Mouse (Mus musculus) stomach, embryonic 14.5 days (tissue): ENCODE data around the gene Tsfm. TPM values are rescaled to one million over a fixed set of nuclear protein-coding genes. Genes with fewer than 3 reads are reported as not detected.

Experiments
- ATAC-seq: fragments of 200-750 bp; cut with Nextera tagmentation; 2 replicates; pipeline ENCODE4 v1.8.0; 2017; ENCODE audit warnings: low read depth, moderate TSS enrichment; ENCODE audit not compliant: insufficient number of reproducible peaks, insufficient read depth, low FRiP score
- H3K27ac ChIP-seq: fragments of 300-500 bp; sonication (generic); 2 replicates; pipeline ENCODE4 v1.5.1; 2014; ENCODE audit warnings: mild to moderate bottlenecking, low read length, moderate library complexity, mixed read lengths
- H3K27me3 ChIP-seq: fragments of 300-500 bp; sonication (generic); 2 replicates; pipeline ENCODE4 v1.6.1; 2014; ENCODE audit warnings: low read length, control low read depth, mixed read lengths; ENCODE audit not compliant: control insufficient read depth, insufficient read depth
- H3K36me3 ChIP-seq: fragments of 300-500 bp; sonication (generic); 2 replicates; pipeline ENCODE4 v1.6.1; 2014; ENCODE audit warnings: mild to moderate bottlenecking, control low read depth, low read length, moderate library complexity, mixed read lengths; ENCODE audit not compliant: control insufficient read depth, insufficient read depth
- H3K4me1 ChIP-seq: fragments of 300-500 bp; sonication (generic); 2 replicates; pipeline ENCODE4 v1.6.1; 2014; ENCODE audit warnings: low read length, control low read depth, mixed read lengths; ENCODE audit not compliant: control insufficient read depth, insufficient read depth
- H3K4me2 ChIP-seq: fragments of 300-500 bp; sonication (generic); replicated peaks from 2 replicates; pipeline ENCODE4 v1.6.1; 2014; ENCODE audit warnings: low read depth, low read length, control low read depth
- H3K4me3 ChIP-seq: fragments of 300-500 bp; sonication (generic); 2 replicates; pipeline ENCODE4 v1.5.1; 2014; ENCODE audit warnings: low read depth, low read length, control low read depth
- H3K9ac ChIP-seq: fragments of 300-500 bp; sonication (generic); replicated peaks from 2 replicates; pipeline ENCODE4 v1.6.1; 2014; ENCODE audit warnings: low read depth, mild to moderate bottlenecking, control low read depth, low read length, moderate library complexity, mixed read lengths
- H3K9me3 ChIP-seq: fragments of 300-500 bp; sonication (generic); 2 replicates; pipeline ENCODE4 v1.6.1; 2016; ENCODE audit warnings: low read depth, low read length, control low read depth; ENCODE audit not compliant: control insufficient read depth
- WGBS: fragments of 180-500 bp; shearing (Covaris S2); extraction: QIAGEN DNeasy Blood & Tissue Kit; methylation state at CpG from one replicate; pipeline ENCODE4 v1.1.7; 2014; 5-methylcytosine and 5-hydroxymethylcytosine counted together
- polyA plus RNA-seq: library from polyadenylated mRNA; unstranded; fragments of >200 nt; fragmentation: Nextera tagmentation; extraction: Ambion mirVana; gene quantifications from 2 replicates; pipeline ENCODE4 v1.2.1, GENCODE M21; 2014

Gene Tsfm
- polyA plus RNA-seq, 1 experiment from 2014 or later: 83.7 TPM

DNA sequence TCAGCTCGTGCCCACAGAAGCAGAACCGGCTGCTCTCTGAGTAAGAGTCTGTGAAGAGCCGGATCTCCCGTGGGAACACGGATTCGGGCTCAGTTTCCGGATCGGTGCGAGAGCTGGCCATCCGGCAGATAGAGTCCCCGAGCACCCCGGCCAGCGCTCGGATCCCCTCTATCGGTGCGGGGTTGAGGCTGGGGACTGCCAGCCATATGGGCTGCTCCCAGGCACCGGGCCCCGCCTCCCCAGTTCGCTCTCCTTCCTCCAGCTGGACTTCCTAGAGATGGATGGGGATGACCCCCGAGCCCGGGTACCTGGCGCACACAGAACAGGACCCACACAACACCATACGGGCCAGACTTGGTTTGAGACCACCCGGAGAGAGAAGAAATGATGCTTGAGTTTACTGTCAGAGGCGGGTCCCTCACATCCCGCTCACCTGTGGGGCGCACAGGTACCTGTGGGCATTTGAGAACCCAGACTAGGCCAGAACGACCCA is 10.7 kb upstream of the Tsfm start, which contains the start of the genes Mettl1 and Eef1akmt3:
TSS of gene Mettl1 (plus strand) at position 141 of the 493 bp plus-strand sequence.
TSS of gene Eef1akmt3 (minus strand) at position 240 of the 493 bp plus-strand sequence.
- peak within 1 kb of the TSS; percentile 99 for H3K4me2 ChIP-seq
- peak within 1 kb of the TSS; percentile 60 for H3K9ac ChIP-seq
- H3K27me3 ChIP-seq: no peaks in the 10 kb centered on the region
- peaks cover 2% of the 10 kb centered on the region; the same call in 1 of the 2 replicates for H3K36me3 ChIP-seq
- WGBS: under 1% methylated on average over 28 of the region's 28 CpGs
- no peaks in the 10 kb centered on the region for H3K9me3 ChIP-seq
- H3K4me3 ChIP-seq: peak within 1 kb of the TSS; percentile 72
- H3K4me1 ChIP-seq: peaks cover 5% of the 10 kb centered on the region
- ATAC-seq: peak; percentile 60; the same call in 1 of the 2 replicates
- peak within 1 kb of the TSS; percentile 52 for H3K27ac ChIP-seq

DNA sequence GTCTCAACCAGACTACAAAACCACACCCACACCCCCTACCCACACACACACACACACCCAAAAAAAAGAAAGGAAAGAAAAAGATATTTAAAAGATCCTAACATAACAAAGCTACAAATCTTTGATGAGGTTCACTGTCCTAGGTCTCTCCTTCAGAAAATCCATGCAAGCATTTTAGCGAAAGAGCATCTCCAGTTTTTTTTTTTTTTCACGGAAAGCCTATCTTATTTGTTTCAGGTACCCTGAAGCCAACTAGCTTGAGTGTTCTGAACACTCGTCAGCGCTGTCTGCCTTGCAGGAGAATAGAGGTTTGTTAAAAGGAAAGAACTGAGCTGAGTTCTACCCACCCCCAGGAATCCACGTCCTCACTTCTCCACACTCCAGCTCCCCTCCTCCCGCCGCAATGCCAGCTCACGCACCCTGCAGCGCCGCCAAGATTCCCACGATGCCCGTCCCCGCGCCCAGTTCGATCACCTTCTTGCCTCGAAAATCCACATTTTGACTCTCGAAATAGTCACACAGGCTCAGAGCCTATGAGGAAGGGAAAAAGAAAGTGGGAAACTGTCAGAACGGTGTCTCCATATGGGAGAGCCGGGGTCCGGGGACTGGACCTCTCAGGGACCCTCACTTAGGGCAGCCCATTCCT is 10.1 kb upstream of the Tsfm start:
- peak overlapping the region; percentile 72 for H3K4me3 ChIP-seq
- H3K4me1 ChIP-seq: peaks cover 5% of the 10 kb centered on the region
- H3K4me2 ChIP-seq: peak overlapping the region; percentile 99
- H3K27ac ChIP-seq: no peak overlapping the region; the same call in 1 of the 2 replicates
- ATAC-seq: no peak
- 1% methylated on average over 20 of the region's 20 CpGs for WGBS
- peaks cover 2% of the 10 kb centered on the region; the same call in 1 of the 2 replicates for H3K36me3 ChIP-seq
- H3K9me3 ChIP-seq: no peaks in the 10 kb centered on the region
- peak overlapping the region; percentile 60 for H3K9ac ChIP-seq
- no peaks in the 10 kb centered on the region for H3K27me3 ChIP-seq

DNA sequence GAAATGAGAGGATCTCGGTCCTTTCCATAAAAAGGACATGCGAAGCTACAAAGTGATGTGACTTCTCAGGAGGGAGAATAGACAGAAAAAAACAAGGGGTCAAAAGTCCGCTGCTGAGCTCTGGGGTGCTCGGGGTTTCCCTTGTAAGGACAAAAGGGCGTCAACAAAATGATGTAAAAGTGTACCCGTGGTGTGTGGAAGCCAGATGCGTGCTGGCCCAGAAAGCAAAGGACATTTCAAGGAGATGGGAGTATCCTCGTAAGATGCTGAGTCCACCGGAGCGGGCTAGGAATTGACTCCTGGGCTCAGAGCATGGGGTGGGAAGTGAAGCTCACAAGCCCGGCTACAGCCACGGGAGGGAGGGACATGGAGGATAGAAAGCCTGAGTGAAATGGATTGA is 7.0 kb upstream of the Tsfm start:
- Histone ChIP-seq H3K4me1 (peaks cover under 1% of the 10 kb centered on the region; the same call in 1 of the 2 replicates), H3K27me3 (no peaks in the 10 kb centered on the region), H3K4me2 (no peak overlapping the region), H3K4me3 (no peak overlapping the region), H3K9me3 (no peaks in the 10 kb centered on the region), H3K36me3 (no peaks in the 10 kb centered on the region), H3K27ac (no peak overlapping the region), H3K9ac (no peak overlapping the region)
- ATAC-seq: no peak
- WGBS: 76% methylated on average over 12 of the region's 12 CpGs

DNA sequence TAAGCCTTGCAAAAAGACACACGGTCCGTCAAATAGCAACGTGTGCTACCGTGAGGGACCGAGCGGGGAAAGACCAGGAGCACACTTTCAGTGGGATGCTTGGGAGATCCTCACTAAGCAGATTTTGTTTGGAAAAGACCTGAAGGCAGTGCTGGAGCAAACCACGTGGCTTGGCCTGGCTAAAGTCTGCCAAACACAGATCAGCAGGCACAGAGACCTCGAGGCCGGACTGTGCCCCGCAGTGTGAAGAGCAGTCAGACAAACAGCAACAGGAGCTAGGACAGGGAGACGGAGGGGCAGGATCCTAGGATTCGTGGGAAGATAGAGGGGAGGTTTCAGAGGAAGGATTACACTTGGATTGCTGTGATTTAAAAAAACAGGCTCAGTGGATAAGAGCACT is 5.6 kb upstream of the Tsfm start:
- no peaks in the 10 kb centered on the region for H3K36me3 ChIP-seq
- no peaks in the 10 kb centered on the region for H3K4me1 ChIP-seq
- H3K4me2 ChIP-seq: no peak overlapping the region
- no peak overlapping the region for H3K4me3 ChIP-seq
- no peak overlapping the region for H3K9ac ChIP-seq
- no peaks in the 10 kb centered on the region for H3K9me3 ChIP-seq
- 76% methylated on average over 12 of the region's 12 CpGs for WGBS
- no peaks in the 10 kb centered on the region for H3K27me3 ChIP-seq
- H3K27ac ChIP-seq: no peak overlapping the region
- ATAC-seq: no peak

DNA sequence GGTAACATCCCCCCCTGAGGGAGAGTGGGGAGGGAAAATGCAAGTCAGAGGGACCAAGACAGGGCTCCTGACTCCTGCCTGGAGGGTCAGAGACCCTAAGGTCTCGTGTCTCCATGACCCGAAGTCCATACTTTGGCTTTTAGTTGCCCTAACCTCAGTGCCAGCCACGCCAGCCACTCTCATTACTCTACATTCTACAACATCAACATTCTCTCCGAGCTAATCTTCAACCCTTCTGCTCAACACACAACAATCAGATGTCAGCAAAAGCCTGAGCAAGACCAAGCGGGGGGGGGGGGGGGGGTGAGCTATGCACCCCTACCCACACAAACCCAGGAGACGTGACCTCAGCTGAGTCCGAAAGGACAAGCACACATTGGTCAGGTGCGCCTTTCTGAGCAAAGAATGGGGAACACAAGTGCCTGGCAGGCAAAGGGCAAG is 2.7 kb upstream of the Tsfm start:
- no peaks in the 10 kb centered on the region for H3K9me3 ChIP-seq
- 73% methylated on average over 8 of the region's 8 CpGs for WGBS
- H3K27me3 ChIP-seq: no peaks in the 10 kb centered on the region
- H3K4me1 ChIP-seq: no peaks in the 10 kb centered on the region
- H3K4me3 ChIP-seq: no peak overlapping the region
- ATAC-seq: no peak
- H3K27ac ChIP-seq: no peak overlapping the region
- H3K9ac ChIP-seq: no peak overlapping the region
- H3K4me2 ChIP-seq: no peak overlapping the region
- H3K36me3 ChIP-seq: peaks cover 4% of the 10 kb centered on the region

DNA sequence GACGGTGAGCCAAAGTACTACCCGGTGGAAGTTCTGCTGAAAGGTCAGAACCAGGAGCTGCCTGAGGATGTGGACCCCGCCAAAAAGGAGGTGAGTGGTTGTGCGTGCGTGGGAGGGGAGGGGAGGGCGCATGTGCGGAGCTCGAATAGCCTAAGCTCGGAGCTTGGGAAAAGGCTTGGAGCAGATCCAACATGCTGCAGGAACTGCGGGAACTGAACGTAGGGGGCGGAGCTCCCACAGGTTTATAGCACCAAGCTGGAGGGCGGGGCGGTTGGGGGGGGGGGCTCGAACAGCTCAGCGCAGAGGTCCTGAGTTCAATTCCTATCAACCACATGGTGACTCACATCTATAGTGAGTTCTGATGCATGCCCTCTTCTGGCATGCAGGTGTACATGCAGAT is 12.2 kb downstream of the Tsfm start:
- WGBS: 71% methylated on average over 16 of the region's 16 CpGs

DNA sequence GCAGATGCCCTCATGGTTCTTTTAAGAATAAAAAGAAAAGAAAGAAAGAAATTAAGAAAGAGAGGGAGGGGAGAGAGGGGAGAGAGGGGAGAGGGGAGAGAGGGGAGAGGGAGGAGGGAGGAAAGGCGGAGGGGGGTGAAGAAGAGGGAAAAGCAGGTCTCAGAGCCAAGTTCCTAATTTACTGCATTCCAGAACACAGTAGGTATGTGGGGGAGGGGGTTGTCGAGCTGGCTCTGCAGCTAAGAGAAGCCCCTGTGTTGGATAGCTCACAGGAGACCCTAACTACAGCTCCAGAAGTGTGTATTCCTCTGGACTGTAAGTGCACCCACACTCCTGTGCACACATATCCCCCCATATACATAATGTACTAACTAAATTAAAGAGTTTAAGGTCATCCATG is 13.6 kb downstream of the Tsfm start:
- no peak for ATAC-seq
- Histone ChIP-seq H3K36me3 (no peaks in the 10 kb centered on the region; the same call in 1 of the 2 replicates), H3K9me3 (no peaks in the 10 kb centered on the region), H3K9ac (no peak overlapping the region), H3K27ac (no peak overlapping the region), H3K4me1 (no peaks in the 10 kb centered on the region), H3K27me3 (no peaks in the 10 kb centered on the region), H3K4me2 (no peak overlapping the region), H3K4me3 (no peak overlapping the region)
- 13% methylated on average over 2 of the region's 2 CpGs for WGBS

More for the DNA sequence above, 12.2 kb downstream of the Tsfm start:
- H3K27ac ChIP-seq: no peak overlapping the region
- no peaks in the 10 kb centered on the region for H3K9me3 ChIP-seq
- H3K4me2 ChIP-seq: no peak overlapping the region
- no peaks in the 10 kb centered on the region for H3K27me3 ChIP-seq
- H3K9ac ChIP-seq: no peak overlapping the region
- peaks cover 11% of the 10 kb centered on the region for H3K36me3 ChIP-seq
- ATAC-seq: no peak
- no peaks in the 10 kb centered on the region for H3K4me1 ChIP-seq
- no peak overlapping the region for H3K4me3 ChIP-seq

DNA sequence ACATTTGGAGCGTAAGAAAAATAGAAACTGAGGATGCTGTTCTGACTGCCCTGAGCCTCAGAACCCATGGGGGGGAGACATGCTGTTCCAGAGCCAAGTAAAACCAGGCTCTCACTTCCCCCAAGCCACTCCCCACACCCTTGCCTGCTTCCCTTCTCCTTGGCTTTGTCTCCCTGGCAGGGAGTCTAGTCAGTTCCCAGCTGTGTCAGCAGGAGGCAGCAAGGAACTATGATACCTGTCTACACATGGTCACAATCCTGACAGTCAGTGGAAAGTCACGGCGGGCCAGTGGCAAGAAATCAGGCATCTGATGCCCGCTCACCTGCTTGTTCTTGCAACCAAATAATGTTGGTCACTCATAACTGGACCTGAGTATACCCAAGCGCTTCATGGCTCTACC is 14.2 kb downstream of the Tsfm start:
- no peak overlapping the region for H3K9ac ChIP-seq
- no peaks in the 10 kb centered on the region for H3K9me3 ChIP-seq
- H3K4me2 ChIP-seq: no peak overlapping the region
- no peak overlapping the region for H3K27ac ChIP-seq
- no peak overlapping the region for H3K4me3 ChIP-seq
- H3K4me1 ChIP-seq: no peaks in the 10 kb centered on the region
- ATAC-seq: no peak
- H3K27me3 ChIP-seq: no peaks in the 10 kb centered on the region
- WGBS: 56% methylated on average over 5 of the region's 5 CpGs
- no peaks in the 10 kb centered on the region for H3K36me3 ChIP-seq
